Mouse (Mus musculus) fat pad, adult 2 months (tissue): ENCODE data around the gene Tfap4.
A peak's percentile ranks its signal among the peaks of the same experiment; 100 is the strongest.
"Not testable (repeated sequence)": the region's sequence is repeated elsewhere in the genome, so short reads cannot be mapped to it uniquely, and the experiment has no call there.

Experiments used
- DNase-seq: peaks from one replicate; pipeline ENCODE4 v3.0.0-alpha.2; 2011; ENCODE audit warnings: low read depth, low spot score; ENCODE audit errors: extremely low read depth

The Tfap4 gene

DNA sequence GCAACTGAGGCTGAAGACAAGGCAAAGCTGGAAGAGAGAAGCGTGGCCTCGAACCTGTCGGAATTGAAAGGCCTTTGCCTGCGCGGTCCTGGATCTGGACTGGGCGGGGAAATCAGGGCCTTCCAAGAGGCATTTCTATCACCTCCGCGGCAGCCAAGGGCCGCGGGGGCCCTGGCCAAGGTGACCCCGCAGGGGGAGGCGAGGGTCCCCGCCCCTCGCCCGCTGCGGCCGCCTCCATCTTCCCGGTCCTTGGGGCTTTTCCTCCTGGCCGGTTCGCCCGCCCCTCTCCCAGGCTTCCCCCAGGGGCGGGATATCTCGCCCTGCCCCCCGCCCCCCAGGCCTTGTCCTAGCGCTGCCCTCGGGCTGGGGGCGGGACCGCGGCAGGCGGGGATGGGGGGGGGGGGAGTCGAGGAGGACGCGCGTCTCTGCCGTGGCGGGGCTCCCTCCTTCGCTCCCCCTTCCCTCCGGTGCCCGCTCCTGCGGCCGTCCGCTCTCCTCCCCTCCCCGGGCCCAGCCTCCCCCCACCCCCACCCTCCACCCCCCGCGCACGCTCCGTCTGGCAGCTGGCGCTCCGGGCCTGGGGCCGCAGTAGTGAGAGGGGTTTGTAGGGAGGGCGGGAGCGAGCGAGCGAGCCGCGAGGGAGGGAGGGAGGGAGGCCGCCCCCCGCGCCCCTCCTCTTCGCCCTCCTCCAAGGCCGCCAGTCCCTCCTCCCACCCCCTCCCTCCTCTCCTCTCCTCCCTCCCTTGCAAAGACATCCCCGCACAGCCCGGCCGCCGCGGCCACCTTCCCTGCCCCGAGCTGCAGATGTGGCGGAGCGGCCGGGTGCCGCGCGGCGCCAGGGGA, 34.5 kb upstream of the Tfap4 start, which contains the start of gene Glis2:
Glis2 (plus strand) TSS at position 743 of the 843 bp plus-strand sequence.
- no peak for DNase-seq

DNA sequence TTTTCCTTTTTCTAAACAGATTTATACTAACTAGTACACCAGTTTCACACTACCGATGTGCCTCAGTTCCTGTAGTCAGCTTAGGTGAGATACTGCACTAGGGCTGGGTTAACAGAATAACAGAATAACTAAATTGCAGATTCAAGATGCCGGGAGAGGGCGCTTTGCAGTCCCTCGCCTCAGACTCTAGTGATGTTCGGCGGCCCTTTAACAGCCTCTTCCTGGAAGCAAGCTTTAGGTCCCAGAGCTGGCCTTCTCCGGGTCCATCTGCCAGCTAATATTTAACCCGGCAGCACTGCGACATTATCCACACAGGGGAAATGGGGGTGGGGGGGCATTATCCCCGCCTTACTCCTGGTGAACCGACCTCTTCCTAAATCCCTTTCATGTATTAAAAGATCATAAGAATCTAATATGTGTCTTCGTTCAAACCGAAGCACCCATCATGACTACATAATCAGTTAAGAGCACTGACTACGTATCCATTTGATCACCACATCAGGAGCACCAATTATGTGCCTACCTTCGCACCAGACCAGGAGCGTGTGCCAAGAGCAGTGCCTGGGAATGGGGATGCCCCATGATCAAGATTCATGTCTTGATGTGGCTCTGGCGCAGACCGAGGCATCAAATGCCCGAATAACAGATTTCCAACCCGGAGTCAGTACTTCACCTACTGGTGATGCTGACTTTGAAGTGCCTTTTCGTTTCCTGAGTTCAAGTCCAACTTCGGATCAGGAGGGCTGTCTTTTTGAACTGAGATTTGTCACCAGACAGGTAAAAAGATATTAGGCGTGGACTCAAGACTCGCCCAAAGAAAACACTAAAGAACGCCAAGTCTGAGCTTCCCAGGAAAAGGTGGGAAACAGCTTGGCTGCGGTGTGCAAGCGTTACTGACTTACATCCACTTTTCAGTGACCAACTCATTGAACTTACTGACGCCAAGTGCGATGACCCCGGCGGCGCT, 33.5 kb upstream of the Tfap4 start:
- DNase-seq, result no peak

- DNase-seq, result no peak
Measured at GRCm38 (mm10) chr16:4590236-4590635, 30.6 kb upstream of the Tfap4 start.

GRCm38 (mm10) chr16:4587516-4588210, 28.0 kb upstream of the Tfap4 start:
- DNase-seq, result no peak

- peak; percentile 8 for DNase-seq
Measured at GRCm38 (mm10) chr16:4586531-4587123, 27.0 kb upstream of the Tfap4 start.

- no peak for DNase-seq
Measured at GRCm38 (mm10) chr16:4585642-4586530, 26.2 kb upstream of the Tfap4 start.

- DNase-seq, result no peak
Measured at GRCm38 (mm10) chr16:4584438-4584837, 24.8 kb upstream of the Tfap4 start.

- DNase-seq, result no peak
Measured at GRCm38 (mm10) chr16:4583807-4584206, 24.2 kb upstream of the Tfap4 start.

DNA sequence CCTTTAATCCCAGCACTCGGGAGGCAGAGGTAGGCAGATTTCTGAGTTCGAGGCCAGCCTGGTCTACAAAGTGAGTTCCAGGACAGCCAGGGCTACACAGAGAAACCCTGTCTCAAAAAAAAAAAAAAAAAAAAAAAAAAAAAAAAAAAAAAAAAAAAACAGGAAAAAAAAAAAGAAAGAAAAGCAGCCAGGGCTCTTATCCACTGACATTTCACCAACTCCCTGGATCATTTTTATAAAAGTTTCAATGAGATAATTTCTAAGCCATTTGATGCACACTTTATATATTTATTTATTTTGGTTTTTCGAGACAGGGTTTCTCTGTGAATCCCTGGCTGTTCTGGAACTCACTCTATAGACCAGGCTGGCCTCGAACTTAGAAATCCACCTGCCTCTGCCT, 21.5 kb upstream of the Tfap4 start:
- DNase-seq, result not testable (repeated sequence)

GRCm38 (mm10) chr16:4578630-4579029, 19.0 kb upstream of the Tfap4 start:
- DNase-seq, result no peak

- DNase-seq, result no peak
Measured at GRCm38 (mm10) chr16:4576873-4577272, 17.2 kb upstream of the Tfap4 start.

DNA sequence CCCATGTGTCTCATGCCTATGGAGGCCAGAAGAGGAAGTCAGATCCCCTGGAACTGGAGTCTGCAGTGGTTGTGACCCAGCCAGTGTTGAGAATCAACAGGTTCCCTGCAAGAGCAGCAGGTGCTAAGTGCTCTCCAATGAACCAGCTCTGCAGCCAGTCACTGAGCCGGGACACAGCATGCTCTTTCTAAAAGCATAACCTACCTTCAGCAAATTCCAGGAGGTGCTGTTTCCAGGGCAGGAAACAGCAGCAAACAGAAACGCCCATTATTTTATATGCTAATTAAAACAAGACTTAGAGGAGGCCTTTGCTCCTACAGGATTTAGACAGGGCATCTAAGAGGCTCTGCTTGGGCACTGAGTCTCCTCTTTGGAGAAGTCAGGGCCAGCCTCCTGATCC, 16.4 kb upstream of the Tfap4 start:
- no peak for DNase-seq

DNA sequence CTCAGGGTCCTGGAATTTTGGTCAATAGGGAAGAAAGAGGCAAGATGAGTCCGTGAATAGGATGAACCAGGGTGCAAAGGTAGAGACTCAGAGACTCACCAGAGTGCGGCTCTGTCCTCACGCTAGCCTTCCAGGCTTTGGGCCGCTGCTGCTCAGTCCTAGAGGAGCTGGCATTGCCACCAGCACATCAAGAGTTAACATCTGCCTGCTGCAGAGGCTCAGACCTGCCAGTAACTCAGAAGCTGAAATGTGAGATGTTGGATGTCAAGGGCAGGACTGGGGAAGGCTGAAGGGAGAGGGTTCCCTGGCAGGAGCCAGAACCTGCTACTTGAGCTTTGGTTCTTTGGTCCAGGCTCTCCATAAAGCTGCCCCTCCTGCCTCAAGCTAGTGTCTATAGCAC, 11.1 kb upstream of the Tfap4 start:
- DNase-seq, result no peak

- no peak for DNase-seq
Measured at GRCm38 (mm10) chr16:4567912-4568311, 8.3 kb upstream of the Tfap4 start.

- no peak for DNase-seq
Measured at GRCm38 (mm10) chr16:4560145-4560952, 695 bp upstream of the Tfap4 start.

DNA sequence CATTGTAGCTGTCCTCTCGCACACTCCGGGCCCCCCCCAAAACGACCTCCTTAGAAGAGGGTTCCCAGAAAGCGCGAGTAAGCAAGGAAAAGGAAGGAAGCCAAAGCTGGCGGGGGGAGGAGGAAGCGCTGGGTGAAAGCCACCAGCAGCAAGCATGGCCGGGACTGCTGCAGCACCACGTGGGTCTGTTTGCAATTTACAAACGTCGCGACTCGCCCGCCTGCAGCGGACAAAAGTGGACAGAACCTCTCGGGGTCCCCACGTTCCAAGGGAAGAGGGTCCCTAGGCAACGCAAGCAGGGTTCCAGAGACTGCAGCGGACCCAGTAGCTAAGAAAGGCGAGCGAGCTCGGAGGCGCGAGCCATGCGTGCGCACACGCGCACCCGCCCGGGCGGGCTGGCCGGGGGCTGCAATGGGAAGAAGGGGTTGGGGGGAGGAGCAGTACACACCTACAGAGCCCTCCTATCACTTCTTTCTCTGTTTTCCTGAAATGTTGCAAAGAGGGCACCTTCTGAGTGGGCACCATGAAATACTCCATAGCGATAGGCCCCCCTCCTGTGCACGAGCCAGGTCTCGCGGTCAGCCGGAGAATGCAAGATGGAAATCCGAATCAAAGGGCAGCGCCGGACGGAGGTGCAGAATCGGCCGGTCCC, 548 bp downstream of the Tfap4 start:
- DNase-seq, result no peak

- DNase-seq, result no peak
Measured at GRCm38 (mm10) chr16:4558384-4558979, 1.2 kb downstream of the Tfap4 start.

- DNase-seq, result no peak
Measured at GRCm38 (mm10) chr16:4557949-4558348, 1.7 kb downstream of the Tfap4 start.
